Mouse (Mus musculus) limb, embryonic 11.5 days (tissue): ENCODE measurements at regions not wholly inside any gene's neighbourhood (a gene's known extent, or its start where the extent isn't known, plus 50 kb on each side); places are given as distances from the start of the nearest gene placed in this dataset.

ENCODE experiments used
- ATAC-seq: fragments of 200-750 bp; cut with Nextera tagmentation; 2 replicates; pipeline ENCODE4 v1.8.0; 2017; ENCODE audit warnings: low read depth; ENCODE audit not compliant: insufficient number of reproducible peaks, low FRiP score, low TSS enrichment
- DNase-seq: peaks from one replicate; pipeline ENCODE4 v3.0.0-alpha.2; 2015; ENCODE audit warnings: low spot score
- H3K27ac ChIP-seq: fragments of 300-500 bp; sonication (generic); replicated peaks from 2 replicates; pipeline ENCODE4 v1.5.1; 2014; ENCODE audit warnings: low read depth, mild to moderate bottlenecking, low read length
- H3K27me3 ChIP-seq: fragments of 300-500 bp; sonication (generic); 2 replicates; pipeline ENCODE4 v1.6.1; 2014; ENCODE audit warnings: mild to moderate bottlenecking, low read length, mixed read lengths; ENCODE audit not compliant: control insufficient read depth, insufficient read depth
- H3K36me3 ChIP-seq: fragments of 300-500 bp; sonication (generic); 2 replicates; pipeline ENCODE4 v1.6.1; 2014; ENCODE audit warnings: mild to moderate bottlenecking, low read length, moderate library complexity, mixed read lengths; ENCODE audit not compliant: control insufficient read depth, insufficient read depth
- H3K4me1 ChIP-seq: fragments of 300-500 bp; sonication (generic); 2 replicates; pipeline ENCODE4 v1.6.1; 2014; ENCODE audit warnings: low read length, mixed read lengths; ENCODE audit not compliant: control insufficient read depth, insufficient read depth
- H3K4me2 ChIP-seq: fragments of 300-500 bp; sonication (generic); 2 replicates; pipeline ENCODE4 v1.6.1; 2014; ENCODE audit warnings: low read depth, mild to moderate bottlenecking, moderate library complexity; ENCODE audit not compliant: severe bottlenecking
- H3K4me3 ChIP-seq: fragments of 300-500 bp; sonication (generic); 2 replicates; pipeline ENCODE4 v1.5.1; 2014; ENCODE audit warnings: low read depth, low read length
- H3K9ac ChIP-seq: fragments of 300-500 bp; sonication (generic); 2 replicates; pipeline ENCODE4 v1.6.1; 2014; ENCODE audit warnings: mild to moderate bottlenecking, low read length
- H3K9me3 ChIP-seq: fragments of 300-500 bp; sonication (generic); 2 replicates; pipeline ENCODE4 v1.6.1; 2016; ENCODE audit warnings: low read length; ENCODE audit not compliant: control insufficient read depth
- WGBS: fragments of 180-500 bp; shearing (Covaris S2); extraction: QIAGEN DNeasy Blood & Tissue Kit; methylation state at CpG from one replicate; pipeline ENCODE4 v1.1.7; 2014; 5-methylcytosine and 5-hydroxymethylcytosine counted together

DNA sequence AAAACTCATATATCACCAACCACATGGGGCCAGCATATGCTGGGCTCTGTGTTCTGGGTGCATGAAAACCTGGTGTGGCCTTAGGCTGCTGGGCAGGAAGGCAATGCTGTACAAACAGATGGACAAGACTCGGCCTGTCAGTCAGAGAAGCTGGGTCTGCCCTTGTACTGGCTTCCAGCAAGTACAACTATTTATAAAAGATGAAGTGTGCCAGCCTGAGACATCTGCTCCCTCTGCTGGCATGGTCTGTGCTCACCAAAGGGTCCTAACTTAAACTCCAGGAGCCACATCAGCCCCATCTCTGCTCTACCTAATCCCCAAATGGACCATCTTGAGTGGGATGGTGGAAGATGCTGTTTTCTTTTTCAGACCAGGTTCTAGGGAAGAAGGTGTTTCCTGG, 93.1 kb downstream of the Chst1 start:
- no peak overlapping the region for H3K27ac ChIP-seq
- no peak overlapping the region for H3K4me3 ChIP-seq
- 75% methylated on average over 1 of the region's 1 CpGs for WGBS
- no peaks in the 10 kb centered on the region for H3K36me3 ChIP-seq
- H3K4me2 ChIP-seq: no peak overlapping the region
- H3K9me3 ChIP-seq: no peaks in the 10 kb centered on the region
- no peak overlapping the region for H3K9ac ChIP-seq
- ATAC-seq (no peak), DNase-seq (no peak)
- H3K27me3 ChIP-seq: no peaks in the 10 kb centered on the region
- no peaks in the 10 kb centered on the region for H3K4me1 ChIP-seq

- no peak overlapping the region for H3K27ac ChIP-seq
- no peaks in the 10 kb centered on the region for H3K4me1 ChIP-seq
- H3K27me3 ChIP-seq: no peaks in the 10 kb centered on the region
- no peak overlapping the region for H3K4me2 ChIP-seq
- no peak overlapping the region for H3K4me3 ChIP-seq
- DNase-seq: no peak
- ATAC-seq: no peak
- no peaks in the 10 kb centered on the region for H3K9me3 ChIP-seq
- no peak overlapping the region for H3K9ac ChIP-seq
- H3K36me3 ChIP-seq: no peaks in the 10 kb centered on the region
Observed at GRCm38 (mm10) chr2:92693024-92693423, 93.5 kb downstream of the Chst1 start.

DNA sequence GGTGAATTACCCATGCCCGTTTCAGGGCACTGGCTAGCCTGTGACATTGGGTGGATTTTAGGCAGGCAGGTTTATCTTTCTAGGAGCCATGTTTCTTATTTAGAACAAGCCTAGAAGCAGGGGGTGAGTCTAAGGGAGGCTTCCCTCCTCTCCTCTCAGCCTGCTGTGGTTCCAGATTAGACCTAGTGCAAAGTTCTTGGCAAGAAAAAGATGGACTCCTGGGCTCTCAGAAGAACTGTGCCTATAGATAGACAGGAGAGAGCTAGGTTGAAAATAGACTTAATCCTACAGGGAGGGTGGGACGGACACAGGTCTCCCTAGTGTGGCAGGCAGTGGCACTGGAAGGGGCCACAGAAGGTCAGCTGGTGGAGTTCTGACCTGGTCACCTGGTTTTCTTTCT, 95.3 kb downstream of the Chst1 start:
- Histone ChIP-seq H3K9me3 (no peaks in the 10 kb centered on the region), H3K27me3 (no peaks in the 10 kb centered on the region), H3K27ac (no peak overlapping the region), H3K4me2 (no peak overlapping the region), H3K9ac (no peak overlapping the region), H3K4me3 (no peak overlapping the region), H3K4me1 (no peaks in the 10 kb centered on the region), H3K36me3 (no peaks in the 10 kb centered on the region)
- ATAC-seq (no peak), DNase-seq (no peak)
- WGBS: 77% methylated on average over 2 of the region's 2 CpGs

DNA sequence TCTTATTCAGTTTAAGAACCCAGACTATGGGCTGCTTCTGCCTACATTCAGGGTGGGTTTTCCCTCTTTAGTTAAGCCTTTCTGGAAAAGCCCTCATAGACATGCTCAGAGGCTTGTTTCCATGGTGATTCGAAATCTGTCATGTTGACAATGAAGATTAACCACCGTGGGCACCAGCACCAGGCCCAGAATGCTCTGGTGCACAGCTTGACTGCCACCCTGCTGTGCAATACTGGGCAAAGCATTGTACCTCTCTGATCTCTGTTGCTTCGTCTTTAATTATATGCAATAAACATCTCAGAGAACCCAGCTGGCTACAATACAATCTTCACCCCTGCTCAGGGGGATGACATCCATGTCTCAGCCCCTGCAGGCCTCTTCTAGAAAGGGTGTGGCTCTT, 96.4 kb downstream of the Chst1 start:
- WGBS: 56% methylated on average over 3 of the region's 3 CpGs
- no peaks in the 10 kb centered on the region for H3K4me1 ChIP-seq
- no peaks in the 10 kb centered on the region for H3K9me3 ChIP-seq
- no peak overlapping the region for H3K4me3 ChIP-seq
- no peak overlapping the region for H3K9ac ChIP-seq
- H3K27ac ChIP-seq: no peak overlapping the region
- ATAC-seq (no peak), DNase-seq (no peak)
- no peak overlapping the region for H3K4me2 ChIP-seq
- no peaks in the 10 kb centered on the region for H3K27me3 ChIP-seq
- H3K36me3 ChIP-seq: no peaks in the 10 kb centered on the region

DNA sequence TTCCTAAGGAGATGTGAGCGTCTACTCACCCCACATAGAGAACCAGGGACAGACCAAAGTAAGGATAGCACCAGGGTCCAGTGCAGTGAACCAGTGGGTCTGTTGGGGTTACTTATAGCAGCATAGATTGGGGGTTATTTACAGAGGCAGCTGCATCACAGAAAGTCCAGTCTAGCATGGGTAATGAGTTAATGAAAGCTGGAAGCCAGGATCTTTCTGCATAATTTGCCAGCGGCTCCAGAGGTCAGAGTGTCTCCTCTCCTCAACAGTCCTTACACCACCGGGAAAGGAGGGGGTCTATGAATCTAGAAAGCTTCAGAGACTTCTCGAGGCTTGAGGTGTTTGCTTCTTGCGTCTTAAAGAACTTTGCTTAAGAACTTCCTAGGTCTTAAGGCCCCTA, 98.2 kb downstream of the Chst1 start:
- WGBS: 86% methylated on average over 5 of the region's 5 CpGs

DNA sequence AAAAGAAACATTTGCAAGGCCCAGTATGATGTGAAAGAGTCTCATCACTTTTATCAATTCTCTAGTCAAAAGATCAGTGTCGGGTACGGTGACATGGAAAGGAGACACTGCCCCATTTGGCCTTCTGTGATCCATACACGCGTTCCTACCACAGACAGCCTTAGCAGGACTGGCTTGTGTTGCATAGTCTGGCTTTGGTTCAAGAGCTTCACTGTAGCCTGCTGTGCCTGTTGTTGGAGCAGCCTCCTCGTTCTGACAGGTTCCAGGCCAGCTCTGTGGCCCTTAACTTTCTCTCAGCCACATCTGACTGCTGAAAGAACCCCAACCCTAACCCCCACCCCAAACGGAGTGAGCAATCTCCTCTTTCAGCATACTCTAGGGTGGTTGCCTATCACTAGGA, 99.9 kb downstream of the Chst1 start:
- DNase-seq (no peak), ATAC-seq (no peak)
- H3K9me3 ChIP-seq: no peaks in the 10 kb centered on the region
- no peaks in the 10 kb centered on the region for H3K36me3 ChIP-seq
- no peak overlapping the region for H3K27ac ChIP-seq
- H3K4me2 ChIP-seq: no peak overlapping the region
- no peaks in the 10 kb centered on the region for H3K4me1 ChIP-seq
- H3K4me3 ChIP-seq: no peak overlapping the region
- no peak overlapping the region for H3K9ac ChIP-seq
- H3K27me3 ChIP-seq: no peaks in the 10 kb centered on the region
- WGBS: 80% methylated on average over 6 of the region's 6 CpGs

More for the DNA sequence above, 98.2 kb downstream of the Chst1 start:
- H3K27ac ChIP-seq: no peak overlapping the region
- H3K9ac ChIP-seq: no peak overlapping the region
- ATAC-seq (no peak), DNase-seq (no peak)
- H3K4me2 ChIP-seq: no peak overlapping the region
- H3K4me3 ChIP-seq: no peak overlapping the region
- no peaks in the 10 kb centered on the region for H3K4me1 ChIP-seq
- H3K27me3 ChIP-seq: no peaks in the 10 kb centered on the region
- no peaks in the 10 kb centered on the region for H3K36me3 ChIP-seq
- no peaks in the 10 kb centered on the region for H3K9me3 ChIP-seq

- 57% methylated on average over 3 of the region's 3 CpGs for WGBS
- Histone ChIP-seq H3K4me2 (no peak overlapping the region), H3K9ac (no peak overlapping the region), H3K9me3 (no peaks in the 10 kb centered on the region), H3K27ac (no peak overlapping the region), H3K27me3 (no peaks in the 10 kb centered on the region), H3K4me1 (no peaks in the 10 kb centered on the region), H3K4me3 (no peak overlapping the region), H3K36me3 (no peaks in the 10 kb centered on the region)
- DNase-seq: no peak
- no peak for ATAC-seq
Observed at GRCm38 (mm10) chr2:92704035-92704434, 104.5 kb downstream of the Chst1 start.

GRCm38 (mm10) chr2:92709668-92710067, 110.2 kb downstream of the Chst1 start:
- Histone ChIP-seq H3K36me3 (no peaks in the 10 kb centered on the region), H3K27ac (no peak overlapping the region), H3K4me3 (no peak overlapping the region), H3K9me3 (no peaks in the 10 kb centered on the region), H3K4me1 (no peaks in the 10 kb centered on the region), H3K9ac (no peak overlapping the region), H3K4me2 (no peak overlapping the region), H3K27me3 (no peaks in the 10 kb centered on the region)
- ATAC-seq (no peak), DNase-seq (no peak)
- WGBS: 89% methylated on average over 3 of the region's 3 CpGs

DNA sequence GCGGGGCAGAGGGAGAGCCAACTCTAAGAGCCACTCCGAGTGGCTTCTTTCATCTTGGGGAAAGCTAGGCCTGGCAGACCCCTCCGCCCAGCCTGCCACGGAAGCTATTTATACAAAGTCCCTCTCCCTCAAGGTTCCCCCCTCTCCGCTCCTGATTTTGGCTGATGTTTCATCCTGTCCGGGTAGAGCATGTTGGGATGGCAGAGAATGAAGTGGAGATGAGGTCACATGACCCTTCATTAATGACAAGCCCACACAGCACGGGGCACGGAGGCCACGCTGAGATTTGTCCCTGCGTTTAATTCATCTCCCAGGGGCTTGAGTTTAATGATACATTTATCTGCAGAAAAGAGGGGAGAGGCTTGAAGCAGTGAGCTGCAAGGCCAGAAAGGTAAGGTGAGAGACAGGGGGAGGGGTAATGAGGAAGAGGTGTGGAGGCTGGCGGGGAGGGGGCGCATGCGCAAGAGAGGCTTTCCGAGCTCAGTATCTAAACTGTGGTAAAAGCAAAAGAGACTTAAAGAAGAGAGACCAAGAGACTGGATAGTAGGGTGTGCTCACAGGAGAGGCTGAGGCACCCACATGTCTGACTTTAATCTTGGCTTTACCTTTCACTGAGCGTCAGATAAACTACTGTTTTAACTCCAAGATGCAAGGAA, 111.7 kb downstream of the Chst1 start:
- Histone ChIP-seq H3K27me3 (no peaks in the 10 kb centered on the region), H3K4me1 (no peaks in the 10 kb centered on the region), H3K4me2 (peak overlapping the region; percentile 2; the same call in 1 of the 2 replicates), H3K9me3 (no peaks in the 10 kb centered on the region), H3K27ac (no peak overlapping the region), H3K9ac (no peak overlapping the region), H3K4me3 (no peak overlapping the region), H3K36me3 (no peaks in the 10 kb centered on the region)
- WGBS: 28% methylated on average over 15 of the region's 15 CpGs
- ATAC-seq (no peak), DNase-seq (peak; percentile 33)
